Mouse (Mus musculus): ENCODE measurements around the gene Dnah3. TPM values are rescaled to one million over a fixed set of nuclear protein-coding genes. Genes with fewer than 3 reads are reported as not detected.

Dnah3 gene
- total RNA-seq (2015), result not detected in 2 replicates
- total RNA-seq (2017), result not detected in 2 replicates

DNA sequence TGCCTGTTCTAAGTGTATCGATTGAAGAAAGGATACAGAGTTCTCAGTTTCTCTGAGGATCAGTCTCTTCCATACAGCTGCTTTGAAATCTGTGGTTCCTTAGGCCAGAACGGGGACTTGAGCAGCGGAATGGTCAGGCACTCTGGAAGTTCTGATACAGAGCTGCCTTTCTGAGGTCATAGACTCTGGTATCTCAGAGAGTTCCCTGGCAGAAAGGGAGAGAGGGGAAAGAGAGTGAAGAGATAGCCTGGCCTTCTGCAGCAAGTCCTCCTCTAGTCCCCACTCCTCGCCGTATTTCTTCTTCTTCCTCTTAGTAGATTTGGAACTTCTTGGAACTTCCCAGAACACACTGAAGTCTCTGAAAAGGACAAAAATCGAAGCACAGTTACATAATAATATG is at the start of gene Dnah3:
Gene Dnah3 (minus strand): TSS at position 101 of the 400 bp plus-strand sequence.
- no peak for ATAC-seq (ENCODE audit: poor library complexity, severe bottlenecking)

GRCm38 (mm10) chr7:120142743-120143142 is 47.7 kb upstream of the Dnah3 start:
- ATAC-seq (ENCODE audit: poor library complexity, severe bottlenecking), result no peak

DNA sequence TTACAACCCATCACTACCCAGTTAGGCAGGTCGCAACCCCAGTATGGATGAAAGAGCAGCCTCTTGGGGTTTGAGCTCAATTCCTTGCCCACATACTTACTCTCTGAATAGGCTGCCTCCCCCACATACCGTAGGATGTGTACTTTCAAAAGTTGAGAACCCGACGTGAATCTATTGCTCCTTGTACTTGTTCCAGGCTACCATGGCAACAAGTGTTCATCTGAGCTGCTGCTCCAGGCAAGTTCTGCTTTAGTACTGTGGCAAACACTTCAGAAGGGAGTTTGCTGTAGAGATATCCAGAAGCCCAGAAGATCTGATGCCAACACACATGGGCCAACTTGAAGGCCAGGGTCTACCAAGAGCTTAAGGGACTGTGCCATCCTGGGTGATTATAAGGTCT is 33.9 kb upstream of the Dnah3 start:
- ATAC-seq (ENCODE audit: poor library complexity, severe bottlenecking), result no peak

DNA sequence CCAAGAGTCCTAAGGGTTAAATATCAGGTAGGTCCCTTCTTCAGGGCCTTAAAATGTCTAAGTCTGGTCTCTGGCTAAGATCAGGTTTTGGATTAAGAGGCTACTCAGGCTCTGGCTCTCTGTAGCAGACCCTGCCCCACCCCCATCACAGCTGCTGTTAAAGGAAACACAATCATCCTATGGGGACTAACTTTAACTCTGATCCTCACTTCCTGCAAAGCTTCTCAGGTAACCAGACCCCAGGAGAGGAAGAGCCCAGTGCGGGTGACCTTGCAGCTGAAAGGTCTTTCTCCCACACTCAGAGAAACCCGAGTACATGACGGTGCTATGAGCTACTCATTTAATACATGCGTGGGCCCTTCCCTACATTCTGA is 32.6 kb upstream of the Dnah3 start:
- no peak for ATAC-seq (ENCODE audit: poor library complexity, severe bottlenecking)

GRCm38 (mm10) chr7:120126976-120127685 is 32.1 kb upstream of the Dnah3 start:
- no peak for ATAC-seq (ENCODE audit: poor library complexity, severe bottlenecking)

GRCm38 (mm10) chr7:120124844-120125243 is 29.8 kb upstream of the Dnah3 start:
- peak; percentile 73 for ATAC-seq (ENCODE audit: poor library complexity, severe bottlenecking)

DNA sequence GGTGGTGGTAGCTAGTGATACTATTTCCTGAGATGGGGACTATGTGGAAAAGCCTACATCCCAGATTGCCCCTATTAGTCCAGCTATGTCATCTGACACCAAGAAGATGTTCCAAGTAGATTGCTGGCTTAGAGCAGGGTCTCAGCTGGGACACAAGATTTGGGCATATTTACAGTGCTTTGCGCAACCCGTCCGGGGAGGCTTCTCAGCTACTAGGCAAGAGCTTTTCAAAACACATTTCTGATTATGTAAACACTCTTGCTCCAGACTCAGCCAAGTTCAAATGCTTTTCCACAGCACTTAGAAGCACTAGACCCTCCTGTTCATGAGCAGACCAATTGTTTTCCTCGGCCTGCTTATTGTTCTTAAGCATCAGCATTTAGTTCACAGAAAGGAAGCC is 28.7 kb upstream of the Dnah3 start:
- ATAC-seq (ENCODE audit: poor library complexity, severe bottlenecking), result peak; percentile 37

GRCm38 (mm10) chr7:120117529-120117928 is 22.4 kb upstream of the Dnah3 start:
- ATAC-seq (ENCODE audit: poor library complexity, severe bottlenecking), result no peak

DNA sequence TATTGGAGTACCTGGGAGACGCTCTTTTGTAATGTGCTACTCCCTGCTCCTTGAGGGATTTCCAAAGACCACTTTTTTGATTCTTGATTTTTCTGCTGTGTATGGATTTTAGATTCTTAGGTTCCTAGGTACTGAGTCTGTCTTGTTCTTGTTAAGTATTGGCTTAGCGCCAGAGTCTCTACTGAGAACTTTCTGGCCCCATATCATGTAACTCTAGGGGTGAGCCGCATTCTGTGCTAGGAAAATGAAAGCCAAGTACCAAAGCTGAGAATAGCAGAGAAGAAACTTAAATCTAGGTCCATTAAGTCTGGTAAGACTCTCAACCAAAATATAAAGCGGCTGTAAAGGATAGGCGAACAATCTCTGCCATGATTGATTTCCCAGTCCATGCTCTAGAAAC is 21.9 kb upstream of the Dnah3 start:
- ATAC-seq (ENCODE audit: poor library complexity, severe bottlenecking), result no peak

GRCm38 (mm10) chr7:120109676-120110075 is 14.6 kb upstream of the Dnah3 start:
- ATAC-seq (ENCODE audit: poor library complexity, severe bottlenecking), result no peak

DNA sequence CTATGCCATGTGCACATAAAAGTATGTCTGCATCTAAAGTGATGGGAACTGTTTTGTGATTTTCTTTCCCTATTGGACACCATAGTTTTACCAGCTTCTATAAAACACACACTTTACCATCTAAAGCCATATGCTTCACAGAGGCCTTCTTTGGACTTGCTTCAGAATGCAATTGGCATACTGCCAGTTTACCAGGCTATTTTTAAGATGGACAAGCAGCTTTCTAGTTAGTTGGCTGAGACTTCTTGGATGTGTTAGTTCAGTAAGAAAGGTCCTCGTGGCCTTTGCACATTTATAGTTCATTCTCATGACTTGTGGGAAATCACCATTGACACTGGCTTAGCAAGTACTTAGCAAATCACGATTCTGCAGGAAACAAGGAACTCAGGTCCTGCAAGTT is 11.3 kb upstream of the Dnah3 start:
- no peak for ATAC-seq (ENCODE audit: poor library complexity, severe bottlenecking)

- no peak for ATAC-seq (ENCODE audit: poor library complexity, severe bottlenecking)
Measured at GRCm38 (mm10) chr7:120104975-120105374, 9.9 kb upstream of the Dnah3 start.

- ATAC-seq (ENCODE audit: poor library complexity, severe bottlenecking), result 0 out of 2 replicates have a peak, but pooled peaks have one; percentile 1
Measured at GRCm38 (mm10) chr7:120103019-120103567, 8.0 kb upstream of the Dnah3 start.

DNA sequence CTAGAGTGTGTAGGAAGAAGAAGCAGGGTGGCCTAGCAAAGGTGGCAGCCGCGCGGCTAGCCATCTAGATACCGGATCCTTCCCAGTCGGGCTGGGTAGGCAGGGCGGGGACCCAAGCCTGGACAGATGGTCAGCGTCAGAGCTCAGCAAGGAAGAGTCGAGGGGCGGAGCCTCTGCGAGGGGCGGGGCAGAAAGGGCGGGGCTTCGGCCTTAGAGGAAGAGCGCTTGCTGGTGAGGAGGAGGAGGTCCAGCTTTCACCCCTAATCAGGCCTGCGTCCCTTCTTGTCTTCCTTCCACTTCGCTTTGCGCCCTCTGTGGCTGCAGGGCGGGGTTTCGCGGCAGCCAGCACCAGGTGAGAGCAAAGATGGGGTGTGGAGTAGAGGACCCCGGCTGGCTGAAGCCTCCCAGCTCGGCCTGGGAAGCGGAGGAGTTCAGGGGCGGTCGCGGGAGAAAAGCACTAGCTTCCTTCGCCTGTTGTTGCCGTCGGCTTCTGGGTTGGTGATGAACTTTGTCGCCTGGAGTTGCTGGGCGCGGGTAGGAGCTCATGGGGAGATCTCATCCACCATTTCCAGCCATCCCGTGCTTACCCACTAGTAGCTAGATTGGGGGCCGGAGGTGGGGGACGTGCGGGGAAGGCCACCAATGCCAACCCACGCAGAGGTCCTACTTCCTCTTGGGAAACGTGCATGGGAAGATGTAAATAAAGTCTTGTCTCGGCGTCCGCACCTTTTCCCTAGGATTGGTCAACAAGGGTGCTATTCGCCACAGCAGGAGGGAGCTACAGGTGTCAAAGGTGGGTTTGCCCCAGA is 7.3 kb upstream of the Dnah3 start, which contains the start of gene Tmem159:
Gene Tmem159 (plus strand): TSS at position 190 of the 809 bp plus-strand sequence.
- peak; percentile 85 for ATAC-seq (ENCODE audit: poor library complexity, severe bottlenecking)

GRCm38 (mm10) chr7:120098403-120098802 is 3.3 kb upstream of the Dnah3 start:
- ATAC-seq (ENCODE audit: poor library complexity, severe bottlenecking), result peak; percentile 51

DNA sequence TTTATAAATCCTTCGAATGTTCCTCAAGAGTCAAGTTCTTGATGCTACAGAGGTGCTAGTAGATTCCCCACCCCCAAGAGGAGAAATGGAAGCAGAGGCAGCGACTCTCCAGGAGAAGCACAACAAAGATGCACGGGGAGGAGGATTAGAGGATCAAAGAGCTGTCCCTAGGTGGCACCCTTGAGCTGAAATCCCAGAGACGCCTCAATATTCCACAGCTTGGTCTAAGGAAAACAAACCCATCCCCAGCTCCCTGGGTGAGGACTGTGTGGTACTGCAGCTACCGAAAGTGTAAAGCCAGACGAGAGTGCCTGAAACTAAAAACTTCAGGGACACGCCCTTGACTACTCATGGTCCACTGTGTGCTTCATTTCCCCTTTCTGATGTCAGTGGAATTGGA is 2.8 kb upstream of the Dnah3 start:
- ATAC-seq (ENCODE audit: poor library complexity, severe bottlenecking), result peak; percentile 38

DNA sequence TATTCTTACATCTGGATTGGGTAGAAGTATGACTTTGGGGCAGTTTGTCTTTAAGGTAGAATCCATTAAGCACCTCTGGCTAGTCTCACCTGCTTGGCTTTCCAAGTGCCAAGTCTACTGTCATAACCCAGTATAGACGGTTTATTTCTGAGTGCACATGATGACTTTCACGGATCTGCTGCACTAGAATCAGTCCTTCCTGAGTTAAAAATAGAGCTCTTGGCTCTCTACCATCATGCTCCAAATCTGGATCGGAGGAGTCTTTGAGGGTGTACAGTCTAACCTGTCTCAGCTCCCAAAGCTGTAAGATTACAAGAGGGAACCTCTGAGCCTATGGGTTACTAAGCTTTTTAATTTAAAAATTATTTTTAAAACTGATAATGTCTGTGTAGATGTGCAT is 864 bp downstream of the Dnah3 start:
- ATAC-seq (ENCODE audit: poor library complexity, severe bottlenecking), result no peak

GRCm38 (mm10) chr7:120093033-120093432 is 2.0 kb downstream of the Dnah3 start:
- ATAC-seq (ENCODE audit: poor library complexity, severe bottlenecking), result no peak

DNA sequence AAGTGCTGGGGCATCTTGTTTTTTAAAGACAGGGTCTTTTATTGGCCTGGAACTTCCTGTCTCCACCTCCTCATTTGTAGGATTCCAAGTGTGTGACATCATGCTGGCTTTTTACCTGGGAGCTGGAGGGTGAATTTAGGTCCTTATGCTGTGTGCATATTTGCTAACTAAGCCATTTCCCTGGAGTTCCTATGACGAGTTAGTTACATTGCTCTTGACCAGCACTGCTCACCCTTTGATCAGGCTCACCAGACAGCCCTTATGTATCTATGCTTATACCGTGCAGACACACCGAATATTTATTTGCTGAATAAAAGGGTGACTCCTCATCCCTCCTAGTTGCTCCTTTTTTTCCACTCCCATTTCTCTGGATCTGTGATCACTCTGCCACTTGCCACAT is 14.9 kb downstream of the Dnah3 start:
- ATAC-seq (ENCODE audit: poor library complexity, severe bottlenecking), result no peak

GRCm38 (mm10) chr7:120069164-120069563 is 25.9 kb downstream of the Dnah3 start:
- ATAC-seq (ENCODE audit: poor library complexity, severe bottlenecking), result no peak

DNA sequence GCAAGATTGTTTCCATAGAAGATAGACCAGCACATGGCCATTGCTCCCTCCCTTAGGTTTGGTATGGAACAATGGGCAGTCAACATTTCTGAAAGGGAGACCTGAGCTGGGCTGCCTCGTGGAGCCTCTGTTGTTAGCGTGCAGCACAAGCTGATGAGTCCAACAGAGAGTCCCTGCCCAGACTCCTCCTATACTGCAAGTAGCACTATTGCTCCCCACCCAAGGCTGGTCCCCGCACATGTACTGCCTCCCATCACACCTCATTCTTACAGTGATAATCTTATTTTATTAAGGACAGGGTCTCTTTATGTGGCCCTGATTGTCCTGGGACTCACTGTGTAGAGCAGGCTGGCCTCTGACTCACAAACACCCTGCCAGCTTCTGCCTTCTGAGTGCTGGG is 27.0 kb downstream of the Dnah3 start:
- no peak for ATAC-seq (ENCODE audit: poor library complexity, severe bottlenecking)

DNA sequence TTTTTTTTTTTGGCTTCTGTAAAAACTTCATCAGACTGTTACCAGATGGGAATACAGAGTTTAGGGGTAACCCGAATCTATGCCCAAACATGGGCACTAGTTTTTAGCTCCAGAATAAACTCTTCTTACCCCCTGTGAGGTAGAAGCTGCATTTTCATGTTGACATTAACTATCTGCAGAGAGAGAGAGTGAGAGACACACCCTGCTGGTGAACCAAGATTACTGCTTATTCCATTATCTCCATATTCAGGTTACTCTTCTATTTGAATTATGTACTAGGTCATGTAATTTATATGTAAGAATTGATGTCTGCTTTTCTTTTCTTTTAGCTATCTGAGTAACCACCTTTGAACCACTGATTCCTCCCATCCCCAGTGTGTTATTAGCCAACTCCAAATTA is 31.0 kb downstream of the Dnah3 start:
- ATAC-seq (ENCODE audit: poor library complexity, severe bottlenecking), result no peak

Data from megakaryocyte, adult 5-6 weeks (primary cell).